Mouse (Mus musculus) lung, postnatal 10 days (tissue): ENCODE measurements around the gene Icosl.
"Not testable (repeated sequence)": the region's sequence is repeated elsewhere in the genome, so short reads cannot be mapped to it uniquely, and the experiment has no call there.

Source experiments
- DNase-seq: peaks from one replicate; pipeline ENCODE4 v3.0.0; 2021

The Icosl gene

DNA sequence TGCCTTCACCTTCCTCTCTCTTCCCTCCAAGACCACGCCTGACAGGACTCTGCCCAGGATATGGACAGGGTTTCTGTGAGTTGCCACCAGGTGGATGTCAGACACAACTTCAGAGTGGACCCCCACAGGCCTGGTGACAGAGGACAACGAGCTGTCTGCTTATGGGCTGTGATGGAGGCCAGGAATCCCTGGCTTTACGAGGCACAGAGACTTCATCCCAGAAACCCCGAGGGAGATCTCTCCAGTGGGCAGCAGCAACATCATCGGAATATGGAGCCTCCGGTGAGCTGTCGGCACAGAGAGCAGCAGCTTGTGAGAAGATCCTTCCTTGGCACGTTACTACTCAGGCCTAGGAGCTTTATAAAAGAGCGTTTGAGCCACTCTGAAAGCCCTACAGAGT is 8.8 kb downstream of the Icosl start:
- no peak for DNase-seq

DNA sequence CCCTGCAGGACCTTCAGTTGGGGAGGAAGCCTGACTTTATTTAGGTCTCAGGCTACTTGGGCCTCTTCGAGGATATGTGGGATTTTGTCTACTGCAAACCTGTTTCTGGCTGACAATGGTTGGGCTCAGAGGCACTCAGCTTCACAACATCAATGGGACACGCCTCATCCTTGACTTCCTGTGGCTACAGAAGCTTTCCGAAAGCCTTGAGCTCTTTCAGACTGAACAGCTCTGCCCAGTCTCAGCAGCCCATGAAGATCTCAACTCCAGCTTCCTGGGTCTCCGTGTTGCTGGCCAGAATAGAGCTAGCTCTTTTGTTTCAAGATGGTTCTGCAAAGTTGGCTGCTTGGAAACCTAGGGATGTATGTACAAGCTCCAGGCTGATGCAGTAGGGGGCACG is 9.2 kb downstream of the Icosl start:
- DNase-seq: no peak

GRCm38 (mm10) chr10:78079955-78080591 is 11.0 kb downstream of the Icosl start:
- DNase-seq: peak; percentile 64

DNA sequence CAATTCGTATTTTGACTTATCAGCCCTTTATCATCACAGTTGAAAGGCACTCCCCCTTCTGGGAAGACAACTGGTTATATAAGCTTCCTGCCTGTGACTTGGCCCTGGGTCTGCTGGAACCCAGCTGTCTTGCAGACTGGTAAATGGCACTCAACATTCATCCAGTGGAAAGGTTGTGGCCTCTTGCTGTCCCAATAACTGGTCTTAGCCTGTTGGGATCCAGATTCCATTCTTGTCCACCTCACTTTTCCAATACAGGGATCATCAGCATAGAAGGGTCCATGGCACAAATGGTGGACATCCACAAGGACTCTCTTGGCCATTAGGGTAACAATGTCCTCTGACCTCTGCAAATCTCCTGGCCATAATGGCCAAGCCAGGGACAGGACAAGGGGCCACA is 15.0 kb downstream of the Icosl start:
- DNase-seq: no peak

GRCm38 (mm10) chr10:78085711-78086110 is 16.6 kb downstream of the Icosl start:
- DNase-seq: no peak

- no peak for DNase-seq
Measured at GRCm38 (mm10) chr10:78086444-78087061, 17.5 kb downstream of the Icosl start.

GRCm38 (mm10) chr10:78087101-78087511 is 18.0 kb downstream of the Icosl start:
- no peak for DNase-seq

- no peak for DNase-seq
Measured at GRCm38 (mm10) chr10:78090246-78090645, 21.1 kb downstream of the Icosl start.

DNA sequence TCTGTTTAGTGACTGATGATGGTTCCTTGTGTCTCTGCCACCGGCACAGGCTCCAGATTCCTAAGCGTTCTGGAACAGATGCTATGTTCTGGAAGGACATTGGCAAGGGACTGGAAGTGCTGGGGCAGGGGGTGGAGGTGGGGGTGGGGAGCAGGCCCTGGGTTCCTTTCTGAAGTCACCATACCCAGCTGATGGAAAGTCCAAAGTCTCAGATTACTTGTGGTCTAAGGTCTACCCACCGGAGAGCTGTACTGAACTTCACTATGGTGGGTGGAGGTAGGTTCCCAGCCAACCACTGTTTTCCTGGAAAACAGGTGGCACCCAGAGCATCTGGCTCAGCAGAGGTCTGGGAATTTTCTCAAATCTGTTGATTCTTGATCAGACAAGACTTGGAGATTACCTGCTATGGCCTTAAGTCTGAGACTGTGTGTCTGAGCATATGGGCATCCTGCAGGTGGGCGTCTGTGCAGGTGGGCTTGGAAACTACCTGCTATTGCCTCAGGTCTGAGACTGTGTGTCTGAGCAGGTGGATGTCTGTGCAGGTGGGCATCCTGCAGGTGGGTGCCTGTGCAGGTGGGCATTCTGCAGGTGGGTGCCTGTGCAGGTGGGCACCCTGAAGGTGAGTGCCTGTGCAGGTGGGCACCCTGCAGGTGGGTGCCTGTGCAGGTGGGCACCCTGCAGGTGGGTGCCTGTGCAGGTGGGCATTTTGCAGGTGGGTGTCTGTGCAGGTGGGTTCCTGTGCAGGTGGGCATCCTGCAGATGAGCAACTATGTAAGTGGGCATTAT is 21.8 kb downstream of the Icosl start:
- no peak for DNase-seq

- peak; percentile 48 for DNase-seq
Measured at GRCm38 (mm10) chr10:78091865-78092724, 23.0 kb downstream of the Icosl start.

- DNase-seq: no peak
Measured at GRCm38 (mm10) chr10:78092725-78093029, 23.6 kb downstream of the Icosl start.

- no peak for DNase-seq
Measured at GRCm38 (mm10) chr10:78095221-78095620, 26.1 kb downstream of the Icosl start.

DNA sequence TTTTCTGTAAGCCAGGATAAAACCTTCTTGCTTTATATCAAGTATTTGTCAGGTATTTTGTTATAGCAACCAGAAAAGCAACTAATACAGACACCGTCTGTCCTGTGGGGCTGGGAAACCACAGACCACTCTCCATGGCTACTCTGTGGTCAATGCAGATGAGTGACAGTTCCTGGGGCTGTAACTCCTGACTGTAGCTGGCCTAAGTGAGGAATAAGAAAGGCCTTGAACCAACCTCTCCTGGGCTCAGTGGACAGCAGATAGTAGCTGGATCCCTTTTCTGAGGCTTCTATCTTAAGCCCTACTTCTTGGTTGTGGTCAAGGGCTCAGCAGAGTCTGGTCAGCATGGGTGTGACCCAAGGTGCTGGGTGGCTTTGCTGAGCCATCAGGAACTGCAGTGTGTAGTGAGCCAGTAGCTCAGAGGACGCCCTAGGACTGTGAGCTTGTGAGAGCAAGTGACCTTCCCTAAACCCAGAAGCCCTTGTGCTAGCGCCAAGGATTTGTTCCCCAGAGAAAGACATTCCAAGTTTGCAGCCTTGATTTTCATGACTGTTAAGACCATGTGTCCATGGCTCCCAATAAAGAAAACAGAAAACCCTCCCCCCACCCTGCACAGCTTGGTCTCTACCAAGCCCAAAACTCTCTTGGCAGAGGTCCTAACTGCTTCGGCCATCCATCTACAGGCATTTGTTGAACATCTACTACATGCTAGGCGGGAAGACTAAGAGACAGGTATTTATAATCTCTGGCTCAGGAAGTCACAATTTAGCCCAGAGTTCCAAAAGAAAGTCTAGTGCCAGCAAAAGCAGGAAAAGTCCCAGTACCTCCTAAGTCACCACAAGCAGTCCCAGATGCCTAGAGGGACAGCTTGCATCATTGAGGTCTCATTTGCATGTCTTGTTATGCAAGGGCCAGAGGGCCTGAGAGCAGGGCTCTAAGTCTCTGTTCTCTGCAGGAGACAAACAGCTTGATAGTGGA is 27.1 kb downstream of the Icosl start:
- peak; percentile 54 for DNase-seq

DNA sequence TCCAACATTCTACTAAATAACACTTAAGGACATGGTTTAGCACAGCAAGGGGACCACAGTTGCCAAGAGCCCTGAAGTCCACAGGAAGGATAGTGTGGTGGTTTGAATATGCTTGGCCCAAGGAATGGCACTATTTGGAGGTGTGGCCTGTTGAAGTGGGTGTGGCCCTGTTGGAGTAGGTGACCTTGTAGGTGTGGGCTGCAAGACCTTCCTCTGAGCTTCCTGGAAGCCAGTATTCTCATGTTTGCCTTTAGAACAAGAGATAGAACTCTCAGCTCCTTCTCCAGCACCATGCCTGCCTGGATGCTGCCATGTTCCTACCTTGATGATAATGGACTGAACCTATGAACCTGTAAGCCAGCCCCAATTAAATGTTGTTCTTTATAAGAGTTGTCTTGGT is 30.8 kb downstream of the Icosl start:
- DNase-seq: not testable (repeated sequence)

DNA sequence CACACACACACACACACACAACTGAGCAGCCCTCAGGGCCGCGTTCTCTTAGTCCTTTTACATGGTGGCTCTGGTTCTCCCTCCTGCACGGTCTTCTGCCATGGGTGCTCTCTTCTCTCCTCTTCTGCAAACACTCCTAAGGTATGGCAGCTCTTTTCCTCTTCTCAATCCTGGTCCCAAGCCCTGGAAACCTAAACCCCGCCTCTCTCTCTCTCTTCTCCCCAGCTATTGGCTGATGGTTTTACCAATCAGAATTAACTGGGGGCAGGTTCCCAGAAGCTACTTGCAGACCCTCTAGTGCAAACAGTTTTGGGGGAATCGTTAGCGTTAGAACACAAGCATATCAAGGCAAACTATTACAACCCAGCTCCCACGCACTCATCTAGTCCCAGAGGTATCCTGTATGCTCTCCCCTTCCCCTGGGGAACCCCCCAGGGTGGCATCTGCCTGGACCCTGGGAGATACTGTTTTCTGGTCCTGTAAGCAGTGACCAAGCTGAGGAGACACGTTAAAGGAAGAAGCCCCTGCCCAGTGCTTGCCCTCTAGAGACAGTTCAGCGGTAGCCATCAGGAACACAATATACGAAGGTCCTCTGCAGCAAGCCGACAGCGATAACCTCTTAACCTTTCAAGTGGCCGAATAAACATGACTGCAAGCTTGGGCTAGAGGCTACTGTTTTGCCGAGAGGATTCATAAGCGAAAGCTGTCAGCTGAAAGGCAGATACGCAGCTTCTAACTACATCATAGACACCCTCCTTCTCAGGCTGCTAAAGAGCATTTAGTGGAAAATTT is 32.1 kb downstream of the Icosl start:
- DNase-seq: no peak

- DNase-seq: peak; percentile 63
Measured at GRCm38 (mm10) chr10:78104555-78105490, 35.7 kb downstream of the Icosl start.

DNA sequence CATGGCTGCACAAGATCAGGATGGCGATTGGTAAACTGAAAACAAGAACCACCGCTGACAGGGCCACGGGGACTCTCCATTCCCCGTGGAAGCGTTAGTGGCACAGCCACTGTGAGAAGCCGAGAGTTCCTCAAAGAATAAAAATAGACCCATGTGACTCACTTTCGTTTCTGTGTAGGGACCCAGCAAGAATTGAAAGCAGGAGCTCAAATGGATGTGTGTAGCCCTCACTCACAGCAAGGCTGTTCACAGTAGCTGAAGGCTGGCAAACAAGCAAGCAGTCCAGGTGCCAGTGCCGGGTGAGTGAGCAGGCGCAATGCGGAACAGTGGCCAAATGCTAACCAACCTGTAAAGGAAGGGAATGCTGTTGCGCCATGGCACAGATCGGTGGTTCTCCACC is 36.4 kb downstream of the Icosl start:
- DNase-seq: no peak

DNA sequence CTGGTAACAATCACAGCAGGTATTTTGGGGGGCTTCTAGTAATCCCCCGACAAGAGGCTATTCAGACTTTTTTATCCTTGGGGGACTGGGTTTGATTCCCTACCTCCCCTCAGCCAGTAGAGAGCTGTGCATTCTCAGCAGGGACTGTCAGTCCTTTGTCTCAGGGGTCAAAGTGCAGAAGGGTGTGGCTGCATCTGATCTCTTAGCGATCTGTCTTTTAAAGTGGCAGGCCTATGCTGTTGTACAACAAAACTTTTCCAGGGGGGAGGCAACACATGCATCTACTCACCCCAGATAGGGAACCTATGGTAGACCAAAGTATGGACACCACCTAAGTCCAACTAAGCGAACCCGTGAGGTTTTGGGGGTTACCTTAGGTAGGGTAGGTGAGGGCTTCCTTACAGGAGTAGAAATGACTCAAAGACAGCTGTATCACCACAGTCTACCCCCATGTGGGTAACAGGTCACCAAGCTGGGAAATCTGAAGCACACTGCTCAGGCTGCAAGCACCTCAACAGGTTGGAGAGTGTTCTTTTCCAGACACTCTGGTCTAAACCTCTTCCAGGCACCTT is 45.5 kb downstream of the Icosl start:
- DNase-seq: no peak

DNA sequence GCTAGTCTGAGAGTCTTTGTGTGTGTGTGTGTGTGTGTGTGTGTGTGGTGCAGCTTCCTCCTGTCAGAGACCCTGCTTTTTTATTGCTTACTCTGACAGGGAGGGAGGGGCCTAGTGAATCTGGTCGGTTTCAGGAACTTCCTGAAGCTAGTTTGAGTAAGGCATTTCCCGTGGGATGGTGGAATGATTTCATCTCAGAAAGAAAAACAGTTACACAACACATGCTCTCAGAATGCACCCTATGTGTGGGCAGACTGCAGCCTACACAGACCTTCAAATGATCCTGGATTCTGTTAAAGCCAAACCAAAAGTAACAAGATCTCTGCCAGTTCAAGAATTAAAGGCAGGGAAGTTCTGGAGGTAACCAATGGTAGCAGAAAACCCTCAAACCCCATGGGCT is 46.1 kb downstream of the Icosl start:
- DNase-seq: no peak

DNA sequence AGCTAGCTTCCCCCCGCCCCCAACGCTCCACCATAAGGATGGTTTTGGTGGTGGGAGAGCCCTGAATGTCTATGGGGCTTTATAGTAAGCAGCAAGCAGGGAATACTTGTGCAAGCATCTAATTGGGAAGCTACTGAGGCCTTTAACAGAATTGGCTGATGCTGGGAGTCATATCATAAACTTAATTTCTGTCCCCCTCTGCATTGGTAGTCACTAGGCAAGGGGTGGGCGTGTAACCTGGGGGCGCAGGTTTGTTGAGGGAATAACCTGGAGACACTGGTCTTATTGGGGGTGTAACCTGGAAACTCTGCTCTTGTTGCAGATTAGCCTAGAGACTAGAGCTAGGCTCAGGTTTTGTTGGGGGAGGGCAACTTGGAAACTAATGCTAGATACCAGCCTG is 50.3 kb downstream of the Icosl start:
- DNase-seq: no peak
